Mouse (Mus musculus) cerebellum, adult 2 months (tissue): ENCODE measurements around the gene Gm17190.

Experiments
- CTCF ChIP-seq: fragments of 200-500 bp; IDR thresholded peaks from 2 replicates; pipeline ENCODE4 v1.5.1; 2011; ENCODE audit warnings: low read depth, mild to moderate bottlenecking, control low read depth, low read length, moderate library complexity, borderline replicate concordance; ENCODE audit not compliant: insufficient read depth
- POLR2A ChIP-seq: fragments of 200-500 bp; IDR thresholded peaks from 2 replicates; pipeline ENCODE4 v1.6.1; 2011; ENCODE audit warnings: low read length, control low read depth, borderline replicate concordance; ENCODE audit not compliant: insufficient read depth

DNA sequence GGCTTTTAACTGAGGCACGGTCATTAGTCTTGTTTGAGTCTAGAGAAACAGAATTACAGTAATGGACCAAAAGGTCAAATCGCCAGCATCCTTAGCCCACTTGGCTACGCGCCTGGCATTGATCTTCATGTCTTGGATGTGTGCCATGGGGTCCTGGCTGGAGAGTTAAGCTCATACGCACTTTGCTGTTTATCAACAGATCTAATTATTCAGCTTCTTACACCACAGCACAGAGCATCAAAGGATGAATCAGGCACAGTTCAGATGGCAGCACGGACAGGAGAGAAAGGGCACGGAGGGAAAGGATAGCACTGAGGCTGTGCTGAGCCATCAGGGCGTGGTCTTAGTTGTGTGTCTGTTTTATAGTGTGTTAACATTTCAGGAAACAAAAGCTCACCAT is 8.3 kb upstream of the Gm17190 start:
- TF ChIP-seq POLR2A: no peak
- TF ChIP-seq CTCF: no peak
